11 mouse cellular contexts compared by ENCODE assay signal in genomic region chr2:30759442-30759841, GRCm38 (mm10). TPM values are rescaled to one million over a fixed set of nuclear protein-coding genes. Genes with fewer than 3 reads are reported as not detected.
A peak's percentile ranks its signal among the peaks of the same experiment; 100 is the strongest.
DNase-seq lines count a peak whose midpoint lies in the region; ATAC-seq and TF ChIP-seq lines count a peak whose summit lies in the region.
"Had no signal": no experiment of that assay in that cellular context is flagged by ENCODE, and none has a peak within 500 bp of the region (broad histone marks: within the 10 kb centered on the region; RNA-seq: fewer than 3 reads in every experiment).

No protein-coding gene starts in this region.

- no peak for TF ChIP-seq EP300 in stomach, postnatal 0 days (optimal IDR thresholded peaks at IDR 0.05)

- no peak for DNase-seq in forebrain, embryonic 10.5 days (ENCODE audit: extremely low spot score, low spot score)
- no peak for DNase-seq in midbrain, embryonic 10.5 days (ENCODE audit: low spot score)
- DNase-seq in kidney, postnatal 25 days, result peak; percentile 41 to 66
- no peak for DNase-seq in stomach, postnatal 0 days (ENCODE audit: low spot score)
- no peak for DNase-seq in cerebellum, adult 11-12 months
- no peak for DNase-seq in layer of hippocampus, postnatal 10 days (ENCODE audit: low spot score in 2 of 2)
- DNase-seq: cerebellum, adult 8-10 months; spleen, adult 18-20 months had no signal

- no peaks in the 10 kb centered on the region for H3K27me3 ChIP-seq in forebrain, embryonic 10.5 days (ENCODE audit: poor library complexity, severe bottlenecking)
- no peaks in the 10 kb centered on the region for H3K27me3 ChIP-seq in forebrain, embryonic 16.5 days (replicated peaks; ENCODE audit: control insufficient read depth, insufficient read depth, low read length)
- H3K27me3 ChIP-seq in midbrain, embryonic 10.5 days (ENCODE audit: low read depth, poor library complexity, severe bottlenecking), result peaks cover under 1% of the 10 kb centered on the region; the same call in 1 of the 2 replicates
- H3K27me3 ChIP-seq in midbrain, embryonic 16.5 days (ENCODE audit: control insufficient read depth, insufficient read depth, low read depth, low read length), result no peaks in the 10 kb centered on the region
- no peaks in the 10 kb centered on the region for H3K27me3 ChIP-seq in stomach, postnatal 0 days (ENCODE audit: control insufficient read depth, insufficient read depth, low read length)

- peaks cover 54% of the 10 kb centered on the region for H3K4me1 ChIP-seq in forebrain, embryonic 10.5 days
- peaks cover 13% of the 10 kb centered on the region for H3K4me1 ChIP-seq in forebrain, embryonic 16.5 days (replicated peaks; ENCODE audit: control insufficient read depth, insufficient read depth, low read length)
- peaks cover 55% of the 10 kb centered on the region for H3K4me1 ChIP-seq in midbrain, embryonic 10.5 days
- H3K4me1 ChIP-seq in midbrain, embryonic 16.5 days (ENCODE audit: control insufficient read depth, insufficient read depth, low read length), result peaks cover 6% of the 10 kb centered on the region
- peaks cover 15% of the 10 kb centered on the region; the same call in 1 of the 2 replicates for H3K4me1 ChIP-seq in stomach, postnatal 0 days (replicated peaks; ENCODE audit: control insufficient read depth, insufficient read depth)

- H3K27ac ChIP-seq in forebrain, embryonic 10.5 days, result peak overlapping the region; percentile 94
- H3K27ac ChIP-seq in forebrain, embryonic 16.5 days (ENCODE audit: low read length), result no peak overlapping the region
- H3K27ac ChIP-seq in midbrain, embryonic 10.5 days (replicated peaks), result peak overlapping the region; percentile 92
- no peak overlapping the region for H3K27ac ChIP-seq in midbrain, embryonic 16.5 days (ENCODE audit: low read length)
- peak overlapping the region; percentile 88 for H3K27ac ChIP-seq in stomach, postnatal 0 days (replicated peaks)
- H3K27ac ChIP-seq: macrophage had no signal

- 75% methylated on average over 4 of the region's 4 CpGs for WGBS in forebrain, embryonic 10.5 days
- 83% methylated on average over 4 of the region's 4 CpGs for WGBS in forebrain, embryonic 16.5 days
- 72% methylated on average over 4 of the region's 4 CpGs for WGBS in midbrain, embryonic 10.5 days
- 86% methylated on average over 4 of the region's 4 CpGs for WGBS in midbrain, embryonic 16.5 days
- 61% methylated on average over 4 of the region's 4 CpGs for WGBS in stomach, postnatal 0 days

- H3K9ac ChIP-seq in forebrain, embryonic 16.5 days (replicated peaks; ENCODE audit: low read depth, low read length), result no peak overlapping the region
- H3K9ac ChIP-seq in midbrain, embryonic 16.5 days (ENCODE audit: low read depth, low read length), result no peak overlapping the region
- no peak overlapping the region for H3K9ac ChIP-seq in stomach, postnatal 0 days (ENCODE audit: low read length)

- no peak overlapping the region for H3K4me3 ChIP-seq in forebrain, embryonic 10.5 days
- H3K4me3 ChIP-seq in forebrain, embryonic 16.5 days (replicated peaks; ENCODE audit: low read length), result no peak overlapping the region
- peak overlapping the region; percentile 14; the same call in 1 of the 2 replicates for H3K4me3 ChIP-seq in midbrain, embryonic 10.5 days
- H3K4me3 ChIP-seq in midbrain, embryonic 16.5 days (ENCODE audit: low read depth, low read length), result no peak overlapping the region
- H3K4me3 ChIP-seq in stomach, postnatal 0 days (ENCODE audit: low read depth, low read length), result no peak overlapping the region

- H3K36me3 ChIP-seq in forebrain, embryonic 10.5 days (replicated peaks), result 0 out of 2 replicates have a peak, but pooled peaks cover 4% of the 10 kb centered on the region
- no peaks in the 10 kb centered on the region for H3K36me3 ChIP-seq in forebrain, embryonic 16.5 days (ENCODE audit: control insufficient read depth, insufficient read depth)
- H3K36me3 ChIP-seq in midbrain, embryonic 10.5 days, result 0 out of 2 replicates have a peak, but pooled peaks cover 2% of the 10 kb centered on the region
- no peaks in the 10 kb centered on the region for H3K36me3 ChIP-seq in midbrain, embryonic 16.5 days (ENCODE audit: control insufficient read depth, insufficient read depth, low read length)
- no peaks in the 10 kb centered on the region for H3K36me3 ChIP-seq in stomach, postnatal 0 days (ENCODE audit: control insufficient read depth, insufficient read depth, low read length)

- H3K9me3 ChIP-seq in forebrain, embryonic 10.5 days, result peaks cover 14% of the 10 kb centered on the region
- peaks cover 14% of the 10 kb centered on the region for H3K9me3 ChIP-seq in forebrain, embryonic 16.5 days (ENCODE audit: control insufficient read depth, low read length)
- peaks cover 11% of the 10 kb centered on the region; the same call in 1 of the 2 replicates for H3K9me3 ChIP-seq in midbrain, embryonic 10.5 days (replicated peaks)
- no peaks in the 10 kb centered on the region for H3K9me3 ChIP-seq in midbrain, embryonic 16.5 days (replicated peaks; ENCODE audit: control insufficient read depth, low read length, poor library complexity, severe bottlenecking)
- H3K9me3 ChIP-seq in stomach, postnatal 0 days (ENCODE audit: control insufficient read depth, low read length), result 0 out of 2 replicates have a peak, but pooled peaks cover 3% of the 10 kb centered on the region

- no peak overlapping the region for H3K4me2 ChIP-seq in forebrain, embryonic 16.5 days (ENCODE audit: low read length)
- no peak overlapping the region for H3K4me2 ChIP-seq in midbrain, embryonic 16.5 days (ENCODE audit: low read length)
- no peak overlapping the region for H3K4me2 ChIP-seq in stomach, postnatal 0 days (replicated peaks; ENCODE audit: low read depth)

- no peak for TF ChIP-seq CTCF in stomach, postnatal 0 days (IDR thresholded peaks at IDR 0.05; ENCODE audit: low read depth)

- ATAC-seq in forebrain, embryonic 16.5 days, result no peak
- ATAC-seq in midbrain, embryonic 16.5 days, result no peak
- no peak for ATAC-seq in stomach, postnatal 0 days (ENCODE audit: low FRiP score, low TSS enrichment)

RNA-seq across cellular contexts. Expression of gene 1700001O22Rik, which starts 44.0 kb away (rescaled TPM):
- polyA plus RNA-seq in forebrain, embryonic 10.5 days (2016; fragmentation: Nextera tagmentation; extraction: Ambion mirVana), result 3.3 and 4.8 TPM in 2 replicates
- 2.1 and 2.9 TPM in 2 replicates for polyA plus RNA-seq in forebrain, embryonic 16.5 days (2015; fragmentation: Nextera tagmentation; extraction: Ambion mirVana)
- 3.5 and 4.0 TPM in 2 replicates for polyA plus RNA-seq in midbrain, embryonic 10.5 days (2016; fragmentation: Nextera tagmentation; extraction: Ambion mirVana)
- polyA plus RNA-seq in midbrain, embryonic 16.5 days (2015; fragmentation: Nextera tagmentation; extraction: Ambion mirVana), result 0.99 and 2.1 TPM in 2 replicates
- 2.0 and 2.5 TPM in 2 replicates for polyA plus RNA-seq in stomach, postnatal 0 days (2015; fragmentation: Nextera tagmentation; extraction: Ambion mirVana)
- 1 to 10 TPM; 2.0 to 3.2 TPM for total RNA-seq in layer of hippocampus, postnatal 10 days (2021)
- polyA plus RNA-seq: macrophage had no signal

RNA-seq across cellular contexts. Expression of gene Ntmt1, which starts 48.2 kb away (rescaled TPM):
- polyA plus RNA-seq in forebrain, embryonic 10.5 days (2016; fragmentation: Nextera tagmentation; extraction: Ambion mirVana), result 124 and 131 TPM in 2 replicates
- 120 and 121 TPM in 2 replicates for polyA plus RNA-seq in forebrain, embryonic 16.5 days (2015; fragmentation: Nextera tagmentation; extraction: Ambion mirVana)
- 126 and 127 TPM in 2 replicates for polyA plus RNA-seq in midbrain, embryonic 10.5 days (2016; fragmentation: Nextera tagmentation; extraction: Ambion mirVana)
- polyA plus RNA-seq in midbrain, embryonic 16.5 days (2015; fragmentation: Nextera tagmentation; extraction: Ambion mirVana), result 105 and 109 TPM in 2 replicates
- polyA plus RNA-seq in stomach, postnatal 0 days (2015; fragmentation: Nextera tagmentation; extraction: Ambion mirVana), result 52.4 and 53.3 TPM in 2 replicates
- 10 to 100 TPM; 44.9 to 57.7 TPM for total RNA-seq in layer of hippocampus, postnatal 10 days (2021)

Comparison
In these comparisons a context has a peak if more than half of its experiments do, and no peak if none do; other contexts are left out.
1. H3K27ac ChIP-seq: peak in forebrain, embryonic 10.5 days (single experiment), midbrain, embryonic 10.5 days (single experiment) and stomach, postnatal 0 days (single experiment); none in forebrain, embryonic 16.5 days (single experiment) and midbrain, embryonic 16.5 days (single experiment).
2. DNase-seq: peak in kidney, postnatal 25 days (2 of 2); none in forebrain, embryonic 10.5 days (single experiment), midbrain, embryonic 10.5 days (single experiment), stomach, postnatal 0 days (single experiment), cerebellum, adult 11-12 months (single experiment) and layer of hippocampus, postnatal 10 days (0 of 2).